Mouse (Mus musculus) liver, embryonic 16.5 days (tissue): ENCODE data around the gene Eif4h. TPM values are rescaled to one million over a fixed set of nuclear protein-coding genes. Genes with fewer than 3 reads are reported as not detected.

Source experiments
- ATAC-seq: fragments of 200-750 bp; cut with Nextera tagmentation; 2 replicates; pipeline ENCODE4 v1.8.0; 2017; ENCODE audit warnings: low read depth, mild to moderate bottlenecking, moderate number of reproducible peaks, moderate library complexity
- H3K27ac ChIP-seq: fragments of 300-500 bp; sonication (generic); 2 replicates; pipeline ENCODE4 v1.5.1; 2014; ENCODE audit warnings: mild to moderate bottlenecking, low read length
- H3K27me3 ChIP-seq: fragments of 300-500 bp; sonication (generic); 2 replicates; pipeline ENCODE4 v1.6.1; 2014; ENCODE audit warnings: low read depth, low read length, mixed read lengths; ENCODE audit not compliant: control insufficient read depth, insufficient read depth
- H3K36me3 ChIP-seq: fragments of 300-500 bp; sonication (generic); 2 replicates; pipeline ENCODE4 v1.6.1; 2014; ENCODE audit warnings: mild to moderate bottlenecking; ENCODE audit not compliant: control insufficient read depth, insufficient read depth
- H3K4me1 ChIP-seq: fragments of 300-500 bp; sonication (generic); 2 replicates; pipeline ENCODE4 v1.6.1; 2014; ENCODE audit warnings: low read depth, low read length, mixed read lengths; ENCODE audit not compliant: control insufficient read depth
- H3K4me2 ChIP-seq: fragments of 300-500 bp; sonication (generic); 2 replicates; pipeline ENCODE4 v1.6.1; 2014; ENCODE audit warnings: low read depth, low read length, mixed read lengths
- H3K4me3 ChIP-seq: fragments of 300-500 bp; sonication (generic); 2 replicates; pipeline ENCODE4 v1.5.1; 2014; ENCODE audit warnings: low read depth, mild to moderate bottlenecking, low read length
- H3K9ac ChIP-seq: fragments of 300-500 bp; sonication (generic); 2 replicates; pipeline ENCODE4 v1.6.1; 2014; ENCODE audit warnings: low read depth, low read length
- H3K9me3 ChIP-seq: fragments of 300-500 bp; sonication (generic); replicated peaks from 2 replicates; pipeline ENCODE4 v1.6.1; 2016; ENCODE audit warnings: low read length; ENCODE audit not compliant: control insufficient read depth
- WGBS: fragments of 180-500 bp; shearing (Covaris S2); extraction: QIAGEN DNeasy Blood & Tissue Kit; methylation state at CpG from one replicate; pipeline ENCODE4 v1.1.7; 2014; ENCODE audit not compliant: insufficient replicate concordance; 5-methylcytosine and 5-hydroxymethylcytosine counted together
- polyA plus RNA-seq: library from polyadenylated mRNA; unstranded; fragments of >200 nt; fragmentation: Nextera tagmentation; extraction: Ambion mirVana; gene quantifications from 2 replicates; pipeline ENCODE4 v1.2.1, GENCODE M21; 2015

Gene Eif4h
- polyA plus RNA-seq = 167 TPM in 2 replicates

DNA sequence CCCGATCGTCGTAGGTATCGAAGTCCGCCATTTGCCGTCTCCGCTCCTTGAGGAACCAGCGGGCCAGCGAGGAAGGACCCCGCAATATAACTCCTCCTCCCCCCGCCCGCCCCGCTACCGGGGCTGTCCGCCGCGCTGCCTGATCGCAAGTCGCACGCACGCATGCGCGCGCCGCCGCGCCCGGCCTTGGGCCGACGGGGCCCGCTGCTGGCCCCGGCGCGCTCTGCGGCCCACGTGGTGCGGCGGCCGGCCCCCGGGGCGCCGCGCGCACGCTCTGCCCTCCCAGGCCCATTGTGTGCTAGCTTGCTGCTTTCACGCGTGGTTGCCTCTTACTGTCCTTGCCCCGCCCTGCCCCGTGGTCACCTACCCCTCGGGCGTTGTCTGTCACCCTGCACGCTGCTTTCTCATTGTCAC lies at the start of gene Eif4h:
Eif4h (minus strand) TSS at position 222 of the 414 bp plus-strand sequence.
- 0% methylated on average over 41 of the region's 52 CpGs for WGBS
- ATAC-seq = peak; percentile 92
- Histone ChIP-seq H3K9ac (peak within 1 kb of the TSS; percentile 99), H3K4me3 (peak within 1 kb of the TSS; percentile 98), H3K4me2 (peak within 1 kb of the TSS; percentile 98), H3K27ac (peak within 1 kb of the TSS; percentile 91), H3K4me1 (peaks cover 15% of the 10 kb centered on the region), H3K36me3 (peaks cover 12% of the 10 kb centered on the region), H3K27me3 (no peaks in the 10 kb centered on the region), H3K9me3 (no peaks in the 10 kb centered on the region)

DNA sequence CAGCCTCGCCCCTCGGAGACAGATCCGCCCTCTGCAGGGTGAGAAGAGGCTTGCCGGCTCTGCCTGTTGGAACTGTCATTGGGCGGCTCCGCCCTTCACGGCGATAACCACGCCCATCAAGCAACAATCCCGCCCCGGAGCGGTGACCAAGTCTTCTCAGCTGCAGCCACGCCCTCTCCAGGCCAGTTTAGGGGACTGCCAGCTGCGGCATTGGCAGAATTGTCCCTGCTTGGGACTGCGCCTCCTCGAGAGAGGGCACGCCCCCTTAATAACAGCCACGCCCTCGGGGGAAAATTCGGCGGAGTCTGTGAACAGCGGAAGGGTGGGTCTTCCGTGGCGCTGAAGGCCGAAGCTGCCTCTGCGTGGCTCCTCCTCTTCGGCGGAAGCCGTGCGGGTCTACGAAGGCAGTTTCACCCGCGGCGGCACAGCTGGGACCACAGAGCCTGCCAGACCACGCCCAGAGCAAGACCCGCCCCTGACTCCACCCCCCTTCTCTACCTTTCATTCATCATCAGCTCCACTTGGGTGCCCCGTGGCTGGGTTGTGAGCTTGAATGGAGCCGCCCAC lies 49.5 kb upstream of the Eif4h start:
- Histone ChIP-seq H3K27ac (peak overlapping the region; percentile 78), H3K9me3 (no peaks in the 10 kb centered on the region), H3K4me2 (peak overlapping the region; percentile 97), H3K9ac (peak overlapping the region; percentile 54), H3K36me3 (no peaks in the 10 kb centered on the region), H3K4me1 (peaks cover 11% of the 10 kb centered on the region), H3K27me3 (peaks cover 8% of the 10 kb centered on the region), H3K4me3 (peak overlapping the region; percentile 70)
- WGBS = under 1% methylated on average over 38 of the region's 38 CpGs
- ATAC-seq = peak; percentile 94

DNA sequence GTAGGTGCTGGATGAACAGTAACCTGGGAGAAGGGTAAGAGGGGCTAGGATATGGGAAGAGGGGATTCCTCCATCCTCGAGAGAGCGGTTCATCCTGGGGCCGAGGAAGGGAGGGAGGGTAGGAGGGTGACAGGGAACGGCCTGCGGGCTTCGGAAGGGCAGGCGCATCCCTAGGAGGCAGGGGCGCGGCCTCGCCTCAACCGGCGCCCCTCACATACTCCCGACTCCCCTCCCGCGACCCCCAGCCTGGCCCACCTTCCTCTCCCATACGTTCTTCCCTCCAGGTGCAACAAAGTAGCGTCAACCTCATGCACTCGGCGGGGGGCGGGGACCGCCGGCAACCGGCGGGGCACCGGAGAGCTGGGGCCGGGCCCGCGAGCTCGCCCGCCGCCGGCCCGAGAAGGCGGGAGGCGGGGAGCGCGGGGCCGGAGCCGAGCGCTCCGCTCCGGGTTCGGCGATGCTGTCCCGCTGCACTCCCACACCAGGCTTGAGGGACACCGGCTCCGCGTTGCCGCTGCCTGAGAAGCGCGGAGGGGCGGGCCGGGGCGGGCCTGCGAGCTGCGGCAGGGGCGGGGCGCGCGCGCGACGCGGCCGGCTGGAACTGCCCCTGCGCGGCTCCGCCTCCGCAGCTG lies 48.9 kb upstream of the Eif4h start, which contains the start of gene Limk1:
Limk1 (minus strand) TSS at position 513 of the 632 bp plus-strand sequence.
- peak within 1 kb of the TSS; percentile 70 for H3K4me3 ChIP-seq
- H3K4me2 ChIP-seq = peak within 1 kb of the TSS; percentile 97
- H3K36me3 ChIP-seq = no peaks in the 10 kb centered on the region
- H3K9me3 ChIP-seq = no peaks in the 10 kb centered on the region
- WGBS = under 1% methylated on average over 68 of the region's 69 CpGs
- H3K27ac ChIP-seq = peak within 1 kb of the TSS; percentile 78
- ATAC-seq = no peak
- H3K9ac ChIP-seq = peak within 1 kb of the TSS; percentile 72
- peaks cover 8% of the 10 kb centered on the region for H3K27me3 ChIP-seq
- peaks cover 11% of the 10 kb centered on the region for H3K4me1 ChIP-seq

DNA sequence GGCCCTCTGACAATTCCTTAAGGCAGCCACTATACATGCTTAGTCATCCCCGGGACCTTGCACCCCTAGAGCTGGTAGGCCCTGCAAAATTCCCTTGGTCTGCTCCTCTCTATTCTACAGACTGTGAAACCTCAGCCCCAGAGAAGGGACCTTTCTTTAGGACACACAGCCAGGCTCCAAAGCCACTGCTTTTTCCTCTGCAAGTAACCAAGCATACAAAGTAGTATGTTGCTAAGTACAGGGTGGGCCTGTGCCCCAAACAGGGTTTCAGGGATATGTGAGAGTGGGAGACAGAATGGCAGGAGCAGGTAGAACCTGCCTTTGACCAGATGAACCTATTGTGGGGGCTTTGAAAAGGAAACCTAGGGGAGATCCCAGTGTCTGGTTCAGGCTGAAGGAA lies 47.9 kb upstream of the Eif4h start:
- Histone ChIP-seq H3K27me3 (peaks cover 8% of the 10 kb centered on the region), H3K4me1 (peaks cover 11% of the 10 kb centered on the region), H3K4me3 (no peak overlapping the region), H3K36me3 (no peaks in the 10 kb centered on the region), H3K4me2 (no peak overlapping the region), H3K9ac (no peak overlapping the region), H3K27ac (no peak overlapping the region), H3K9me3 (no peaks in the 10 kb centered on the region)
- ATAC-seq = no peak
- WGBS = 64% methylated on average over 1 of the region's 1 CpGs

DNA sequence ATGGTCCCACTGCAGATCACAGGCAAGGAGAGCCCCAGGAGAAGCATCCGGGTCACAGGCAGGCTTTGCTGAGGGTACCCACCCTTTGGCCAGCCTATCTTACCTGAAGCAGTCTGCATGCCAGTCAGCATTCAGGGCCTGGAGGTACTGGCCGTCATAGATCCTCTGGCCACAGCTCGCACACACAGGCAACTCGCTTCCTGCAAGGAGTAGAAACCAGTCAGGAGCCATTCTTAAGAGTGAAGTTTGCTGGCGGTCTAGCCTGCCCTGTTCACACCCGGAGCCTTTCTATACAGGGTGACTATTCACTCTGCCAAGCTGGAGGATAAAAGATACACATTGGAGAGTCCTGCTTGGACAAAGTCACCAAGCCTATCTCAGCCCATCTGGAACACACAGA lies 47.3 kb upstream of the Eif4h start:
- H3K9ac ChIP-seq = no peak overlapping the region
- ATAC-seq = no peak
- H3K36me3 ChIP-seq = no peaks in the 10 kb centered on the region
- H3K4me3 ChIP-seq = no peak overlapping the region
- H3K27ac ChIP-seq = no peak overlapping the region
- no peaks in the 10 kb centered on the region for H3K9me3 ChIP-seq
- H3K27me3 ChIP-seq = peaks cover 8% of the 10 kb centered on the region
- H3K4me1 ChIP-seq = peaks cover 11% of the 10 kb centered on the region
- 73% methylated on average over 6 of the region's 6 CpGs for WGBS
- no peak overlapping the region for H3K4me2 ChIP-seq

DNA sequence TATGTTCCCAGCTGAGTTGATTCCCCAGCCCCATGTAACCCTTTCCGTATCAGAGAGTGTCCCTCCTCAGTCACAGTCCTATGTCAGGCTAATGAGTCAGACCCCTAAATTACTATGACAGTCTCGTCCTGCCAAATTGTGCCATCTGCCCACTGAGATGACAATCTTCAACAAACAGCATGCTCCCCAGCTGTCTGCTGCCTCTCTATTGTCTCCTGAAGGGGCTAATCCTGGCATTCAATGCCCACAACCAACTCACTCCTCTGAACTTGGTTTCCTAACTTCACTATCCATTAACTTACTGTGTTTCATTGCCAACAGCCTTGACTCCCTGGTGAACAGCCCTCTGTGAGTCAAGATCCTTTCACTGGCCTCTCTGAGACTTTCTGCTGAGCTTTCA lies 45.1 kb upstream of the Eif4h start:
- H3K27me3 ChIP-seq = peaks cover 8% of the 10 kb centered on the region
- peaks cover 10% of the 10 kb centered on the region for H3K4me1 ChIP-seq
- H3K9me3 ChIP-seq = no peaks in the 10 kb centered on the region
- WGBS = 63% methylated on average over 2 of the region's 2 CpGs
- no peaks in the 10 kb centered on the region for H3K36me3 ChIP-seq
- H3K9ac ChIP-seq = no peak overlapping the region
- no peak overlapping the region for H3K4me3 ChIP-seq
- H3K27ac ChIP-seq = no peak overlapping the region
- no peak for ATAC-seq
- no peak overlapping the region for H3K4me2 ChIP-seq

DNA sequence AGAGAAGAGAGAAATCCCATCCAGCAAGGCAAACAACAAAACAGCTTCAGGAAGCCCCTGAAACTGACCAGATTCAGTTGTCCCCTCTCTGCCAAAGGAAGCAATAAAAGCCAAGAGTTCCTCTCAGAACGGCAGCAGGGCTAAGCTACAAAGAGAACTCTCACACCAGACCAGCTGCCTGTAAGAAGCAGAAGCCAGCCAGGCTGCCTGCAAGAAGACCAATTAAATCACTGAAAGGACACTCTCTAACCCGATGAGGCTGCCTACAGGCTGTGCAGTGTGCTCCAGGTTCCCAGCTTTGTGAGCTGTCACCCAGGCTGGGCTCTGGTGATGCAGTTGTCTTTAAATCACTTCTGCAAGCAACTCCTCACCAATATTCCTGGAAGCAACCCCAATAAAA lies 44.5 kb upstream of the Eif4h start:
- Histone ChIP-seq H3K4me2 (no peak overlapping the region), H3K4me3 (no peak overlapping the region), H3K27me3 (peaks cover 8% of the 10 kb centered on the region), H3K36me3 (no peaks in the 10 kb centered on the region), H3K4me1 (peaks cover 11% of the 10 kb centered on the region), H3K27ac (no peak overlapping the region), H3K9me3 (no peaks in the 10 kb centered on the region), H3K9ac (no peak overlapping the region)
- 45% methylated on average over 2 of the region's 2 CpGs for WGBS
- no peak for ATAC-seq

DNA sequence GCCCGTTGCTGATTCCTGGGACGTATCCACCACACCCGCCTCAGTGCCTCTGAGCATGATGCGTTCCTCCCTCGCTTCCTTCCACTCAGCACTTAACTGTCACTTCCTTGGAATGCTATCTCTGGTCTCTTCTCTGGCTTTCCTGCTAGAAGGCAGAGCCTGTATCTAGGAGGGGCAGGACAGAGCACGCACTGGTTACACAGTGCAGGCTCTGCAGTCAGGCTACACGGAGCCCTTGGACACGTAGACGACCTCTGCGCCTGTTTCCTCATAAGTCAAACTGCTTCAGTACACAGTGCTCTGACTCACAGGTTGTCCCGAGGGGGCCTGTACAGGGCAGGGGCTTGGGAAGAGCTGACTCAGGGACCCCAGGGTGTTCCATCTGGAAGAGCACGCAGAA lies 40.9 kb upstream of the Eif4h start:
- Histone ChIP-seq H3K9me3 (no peaks in the 10 kb centered on the region), H3K4me2 (no peak overlapping the region), H3K27me3 (no peaks in the 10 kb centered on the region), H3K4me3 (no peak overlapping the region), H3K27ac (peak overlapping the region; percentile 1), H3K4me1 (peaks cover 17% of the 10 kb centered on the region), H3K9ac (no peak overlapping the region), H3K36me3 (no peaks in the 10 kb centered on the region)
- ATAC-seq = peak; percentile 70
- WGBS = 65% methylated on average over 12 of the region's 12 CpGs

DNA sequence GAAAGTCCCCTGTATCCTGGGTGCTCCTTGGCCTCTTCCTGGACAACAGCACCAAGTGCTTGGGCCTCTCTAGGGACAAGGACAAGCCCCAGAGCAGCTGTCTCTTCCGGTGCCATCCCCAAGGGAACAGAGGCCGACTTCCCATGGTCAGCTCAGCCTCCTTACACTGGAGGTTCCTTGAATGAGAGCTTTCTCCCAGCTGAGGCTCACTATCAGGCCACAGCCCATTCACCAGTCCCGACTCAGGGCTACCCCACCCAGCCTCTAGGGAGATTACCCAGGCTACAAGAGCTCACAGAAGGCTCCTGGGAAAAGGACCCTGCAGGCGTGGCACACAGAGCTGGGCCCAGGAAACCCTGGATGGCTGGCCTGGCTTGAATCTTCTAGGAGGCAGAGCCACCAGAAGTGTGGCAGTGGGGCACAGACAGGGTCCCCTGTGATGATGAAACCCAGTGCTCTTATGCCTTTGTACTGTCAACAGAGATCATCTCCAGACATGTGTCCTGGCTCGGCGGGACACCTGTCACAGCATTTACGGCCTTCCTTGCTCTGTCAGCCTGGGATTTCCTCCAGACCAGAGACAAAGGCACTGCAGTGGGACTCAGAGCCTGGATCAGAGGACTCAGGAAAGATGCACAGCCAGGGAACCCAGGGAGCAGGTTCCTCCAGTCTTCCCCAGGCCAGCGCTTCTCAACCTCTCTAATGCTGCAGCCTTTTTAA lies 39.7 kb upstream of the Eif4h start:
- no peak overlapping the region for H3K4me2 ChIP-seq
- no peak overlapping the region for H3K9ac ChIP-seq
- no peak overlapping the region for H3K27ac ChIP-seq

More for the DNA sequence above, 39.7 kb upstream of the Eif4h start:
- Histone ChIP-seq H3K36me3 (no peaks in the 10 kb centered on the region), H3K4me1 (peaks cover 17% of the 10 kb centered on the region), H3K4me3 (no peak overlapping the region), H3K27me3 (no peaks in the 10 kb centered on the region), H3K9me3 (no peaks in the 10 kb centered on the region)
- WGBS = 49% methylated on average over 8 of the region's 8 CpGs
- no peak for ATAC-seq
